Mouse (Mus musculus): ENCODE results near the gene Fance.

- TF ChIP-seq CTCF (IDR thresholded peaks at IDR 0.05; ENCODE audit: borderline replicate concordance, control insufficient read depth, extremely low read depth, insufficient read depth, low read length, poor library complexity) (no peak), POLR2A (IDR thresholded peaks at IDR 0.05; ENCODE audit: control insufficient read depth, extremely low read depth, insufficient read depth, low read length, poor library complexity) (no peak)
Measured at GRCm38 (mm10) chr17:28330232-28330546, 16.9 kb downstream of the Fance start.

All from thymus, adult 2 months (tissue).